Mouse (Mus musculus) embryonic facial prominence, embryonic 11.5 days (tissue): ENCODE measurements around the gene Kif12. TPM values are rescaled to one million over a fixed set of nuclear protein-coding genes. Genes with fewer than 3 reads are reported as not detected.

Experiments used
- ATAC-seq: fragments of 200-750 bp; cut with Nextera tagmentation; replicated peaks from 2 replicates; pipeline ENCODE4 v1.8.0; 2017; ENCODE audit warnings: low read depth; ENCODE audit not compliant: insufficient number of reproducible peaks, low FRiP score, low TSS enrichment
- DNase-seq: peaks from one replicate; pipeline ENCODE4 v3.0.0-alpha.2; 2015; ENCODE audit warnings: low spot score
- H3K27ac ChIP-seq: fragments of 300-500 bp; sonication (generic); replicated peaks from 2 replicates; pipeline ENCODE4 v1.5.1; 2014; ENCODE audit warnings: mild to moderate bottlenecking, low read depth, low read length, control low read depth
- H3K27me3 ChIP-seq: fragments of 300-500 bp; sonication (generic); 2 replicates; pipeline ENCODE4 v1.6.1; 2014; ENCODE audit warnings: mild to moderate bottlenecking, low read length, moderate library complexity, mixed read lengths; ENCODE audit not compliant: control insufficient read depth, insufficient read depth
- H3K36me3 ChIP-seq: fragments of 300-500 bp; sonication (generic); replicated peaks from 2 replicates; pipeline ENCODE4 v1.6.1; 2014; ENCODE audit warnings: low read depth, mild to moderate bottlenecking, low read length, moderate library complexity, mixed read lengths; ENCODE audit not compliant: control insufficient read depth, insufficient read depth
- H3K4me1 ChIP-seq: fragments of 300-500 bp; sonication (generic); 2 replicates; pipeline ENCODE4 v1.6.1; 2014; ENCODE audit warnings: low read length, mixed read lengths; ENCODE audit not compliant: control insufficient read depth, insufficient read depth
- H3K4me2 ChIP-seq: fragments of 300-500 bp; sonication (generic); 2 replicates; pipeline ENCODE4 v1.6.1; 2014; ENCODE audit warnings: low read depth, mild to moderate bottlenecking, control low read depth, low read length, moderate library complexity
- H3K4me3 ChIP-seq: fragments of 300-500 bp; sonication (generic); 2 replicates; pipeline ENCODE4 v1.5.1; 2014; ENCODE audit warnings: low read depth, low read length, control low read depth
- H3K9ac ChIP-seq: fragments of 300-500 bp; sonication (generic); replicated peaks from 2 replicates; pipeline ENCODE4 v1.6.1; 2014; ENCODE audit warnings: mild to moderate bottlenecking, control low read depth, low read length
- H3K9me3 ChIP-seq: fragments of 300-500 bp; sonication (generic); replicated peaks from 2 replicates; pipeline ENCODE4 v1.6.1; 2016; ENCODE audit warnings: mild to moderate bottlenecking, low read length, inconsistent platforms, mixed read lengths; ENCODE audit not compliant: control insufficient read depth
- WGBS: fragments of 180-500 bp; shearing (Covaris S2); extraction: QIAGEN DNeasy Blood & Tissue Kit; methylation state at CpG from one replicate; pipeline ENCODE4 v1.1.7; 2014; 5-methylcytosine and 5-hydroxymethylcytosine counted together
- polyA plus RNA-seq: library from polyadenylated mRNA; unstranded; fragments of >200 nt; fragmentation: Nextera tagmentation; extraction: Ambion mirVana; gene quantifications from 2 replicates; pipeline ENCODE4 v1.2.1, GENCODE M21; 2014

Kif12 gene
- polyA plus RNA-seq, 1 experiment from 2014 or later, result not detected

- DNase-seq (peak; percentile 24), ATAC-seq (peak; percentile 55)
- Histone ChIP-seq H3K27ac (no peak overlapping the region), H3K9ac (no peak overlapping the region), H3K36me3 (no peaks in the 10 kb centered on the region), H3K4me2 (no peak overlapping the region), H3K9me3 (no peaks in the 10 kb centered on the region), H3K27me3 (no peaks in the 10 kb centered on the region), H3K4me3 (no peak overlapping the region), H3K4me1 (no peaks in the 10 kb centered on the region)
- 49% methylated on average over 21 of the region's 21 CpGs for WGBS
Measured at GRCm38 (mm10) chr4:63186281-63186870, 14.4 kb upstream of the Kif12 start.

DNA sequence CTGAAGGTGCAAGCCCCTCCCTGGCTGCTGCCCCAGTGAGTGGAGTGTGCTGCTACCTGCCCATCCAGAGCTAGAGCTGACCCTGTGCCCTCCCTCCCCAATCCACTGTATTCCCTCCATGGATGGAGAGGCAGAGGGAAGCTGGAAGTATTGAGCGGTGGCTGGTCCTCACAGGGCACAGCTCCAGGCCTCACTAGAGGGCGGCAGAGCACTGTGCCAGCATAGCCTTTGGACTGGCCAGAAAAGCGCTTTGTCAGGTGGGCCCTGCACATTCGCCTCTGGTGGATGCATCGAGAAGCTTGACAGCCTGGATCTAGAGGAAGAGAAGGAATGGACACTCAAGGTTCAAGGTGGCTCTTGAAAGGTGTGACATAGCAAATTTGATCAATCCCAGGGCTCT is 9.6 kb upstream of the Kif12 start:
- Histone ChIP-seq H3K36me3 (no peaks in the 10 kb centered on the region), H3K4me3 (no peak overlapping the region), H3K4me1 (no peaks in the 10 kb centered on the region), H3K4me2 (no peak overlapping the region), H3K9me3 (no peaks in the 10 kb centered on the region), H3K9ac (no peak overlapping the region), H3K27ac (no peak overlapping the region), H3K27me3 (no peaks in the 10 kb centered on the region)
- WGBS, result 9% methylated on average over 5 of the region's 5 CpGs
- DNase-seq (peak; percentile 80), ATAC-seq (peak; percentile 81)

DNA sequence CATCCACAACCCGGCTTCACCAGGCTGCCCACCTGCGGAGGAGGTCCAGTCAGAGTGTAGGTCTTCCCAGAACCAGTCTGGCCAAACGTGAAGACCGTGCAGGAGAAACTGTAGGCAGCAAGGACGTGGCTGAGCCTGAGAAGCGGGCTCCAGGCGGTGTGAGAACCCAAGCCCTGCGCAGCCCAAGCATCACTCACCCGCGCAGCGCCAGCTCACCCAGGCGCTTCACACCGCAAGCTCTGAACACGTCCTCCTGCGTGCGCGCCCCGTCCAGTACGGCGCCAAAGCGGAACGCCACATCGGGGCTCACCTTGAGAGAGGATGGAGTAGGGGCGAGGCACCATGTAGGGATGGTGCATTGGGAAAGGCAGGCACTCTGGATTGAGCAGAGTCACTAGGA is 809 bp downstream of the Kif12 start:
- Histone ChIP-seq H3K36me3 (no peaks in the 10 kb centered on the region), H3K27me3 (peaks cover 5% of the 10 kb centered on the region; the same call in 1 of the 2 replicates), H3K4me3 (no peak overlapping the region), H3K9ac (no peak overlapping the region), H3K4me2 (no peak overlapping the region), H3K4me1 (no peaks in the 10 kb centered on the region), H3K27ac (no peak overlapping the region), H3K9me3 (no peaks in the 10 kb centered on the region)
- ATAC-seq, result no peak
- no peak for DNase-seq
- WGBS, result 45% methylated on average over 24 of the region's 24 CpGs

DNA sequence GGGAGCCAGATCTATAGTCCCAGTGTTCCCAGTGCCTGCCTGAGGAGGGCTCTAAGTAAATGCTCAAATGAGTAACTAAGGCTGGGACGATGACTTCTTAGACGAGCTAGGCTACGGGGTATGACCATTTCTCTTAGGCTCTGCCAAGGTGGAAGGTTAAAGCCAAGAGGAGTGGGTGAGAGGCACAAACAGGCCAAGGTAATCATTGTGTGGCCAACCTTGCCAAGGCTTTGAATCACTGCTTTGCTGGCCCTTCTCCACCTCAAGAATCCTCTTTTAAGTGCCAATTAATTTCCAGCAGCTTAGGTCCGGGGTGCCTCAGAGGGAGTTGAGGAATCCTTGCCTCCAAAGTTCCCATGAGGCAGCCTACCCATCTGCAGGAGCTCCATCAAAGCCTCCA is 1.9 kb downstream of the Kif12 start:
- Histone ChIP-seq H3K9ac (no peak overlapping the region), H3K4me1 (no peaks in the 10 kb centered on the region), H3K27ac (no peak overlapping the region), H3K4me3 (no peak overlapping the region), H3K27me3 (peaks cover 5% of the 10 kb centered on the region; the same call in 1 of the 2 replicates), H3K9me3 (no peaks in the 10 kb centered on the region), H3K36me3 (no peaks in the 10 kb centered on the region), H3K4me2 (no peak overlapping the region)
- 85% methylated on average over 4 of the region's 4 CpGs for WGBS
- DNase-seq, result no peak
- no peak for ATAC-seq

DNA sequence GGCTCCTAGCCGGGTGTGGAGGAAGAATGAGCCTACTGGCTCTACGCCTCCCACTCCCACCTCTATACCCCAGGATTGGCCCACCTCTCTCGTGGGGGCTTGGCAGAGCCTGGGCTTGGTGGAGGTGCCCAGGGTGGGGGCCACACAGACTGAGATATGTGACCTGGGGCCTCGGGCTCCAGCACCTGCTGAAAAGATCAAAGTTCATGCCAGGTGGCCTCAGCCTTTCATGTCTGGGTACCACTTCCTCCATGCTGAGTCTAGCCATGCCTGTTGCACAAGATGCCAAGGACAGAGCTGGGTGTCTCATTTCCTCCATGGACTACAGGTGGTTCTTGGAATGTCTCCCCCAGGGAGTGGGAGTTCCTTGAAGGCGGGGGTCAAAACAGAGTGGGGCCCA is 5.6 kb downstream of the Kif12 start:
- H3K4me3 ChIP-seq, result no peak overlapping the region
- ATAC-seq (no peak), DNase-seq (no peak)
- H3K27ac ChIP-seq, result no peak overlapping the region
- H3K4me1 ChIP-seq, result no peaks in the 10 kb centered on the region
- H3K36me3 ChIP-seq, result no peaks in the 10 kb centered on the region
- 0 out of 2 replicates have a peak, but pooled peaks cover under 1% of the 10 kb centered on the region for H3K27me3 ChIP-seq
- 86% methylated on average over 5 of the region's 5 CpGs for WGBS
- H3K4me2 ChIP-seq, result no peak overlapping the region
- no peaks in the 10 kb centered on the region for H3K9me3 ChIP-seq
- no peak overlapping the region for H3K9ac ChIP-seq

DNA sequence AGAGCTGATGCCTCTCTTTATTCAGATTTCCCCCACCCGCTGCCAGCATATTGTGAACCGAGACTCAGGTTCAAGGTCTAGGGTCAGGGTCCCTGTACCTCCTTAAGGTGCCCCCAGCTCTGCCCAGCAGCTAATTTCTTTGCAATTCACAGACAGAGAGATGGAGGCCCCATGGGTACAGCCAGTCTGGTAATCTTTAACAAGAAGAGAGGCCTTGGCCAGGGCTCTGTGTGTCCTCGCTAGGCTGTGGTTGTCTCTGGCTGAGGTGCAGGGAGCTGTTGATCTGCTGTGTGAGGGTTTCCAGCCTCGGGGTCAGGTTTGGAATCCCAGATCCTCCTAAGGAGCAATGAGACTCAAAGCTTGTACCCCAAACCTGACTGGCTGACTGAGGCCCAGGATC is 6.3 kb downstream of the Kif12 start:
- DNase-seq, result no peak
- Histone ChIP-seq H3K9ac (no peak overlapping the region), H3K9me3 (no peaks in the 10 kb centered on the region), H3K27me3 (no peaks in the 10 kb centered on the region), H3K36me3 (no peaks in the 10 kb centered on the region), H3K4me3 (no peak overlapping the region), H3K4me1 (no peaks in the 10 kb centered on the region), H3K4me2 (no peak overlapping the region), H3K27ac (no peak overlapping the region)
- 87% methylated on average over 4 of the region's 4 CpGs for WGBS
- ATAC-seq, result no peak

DNA sequence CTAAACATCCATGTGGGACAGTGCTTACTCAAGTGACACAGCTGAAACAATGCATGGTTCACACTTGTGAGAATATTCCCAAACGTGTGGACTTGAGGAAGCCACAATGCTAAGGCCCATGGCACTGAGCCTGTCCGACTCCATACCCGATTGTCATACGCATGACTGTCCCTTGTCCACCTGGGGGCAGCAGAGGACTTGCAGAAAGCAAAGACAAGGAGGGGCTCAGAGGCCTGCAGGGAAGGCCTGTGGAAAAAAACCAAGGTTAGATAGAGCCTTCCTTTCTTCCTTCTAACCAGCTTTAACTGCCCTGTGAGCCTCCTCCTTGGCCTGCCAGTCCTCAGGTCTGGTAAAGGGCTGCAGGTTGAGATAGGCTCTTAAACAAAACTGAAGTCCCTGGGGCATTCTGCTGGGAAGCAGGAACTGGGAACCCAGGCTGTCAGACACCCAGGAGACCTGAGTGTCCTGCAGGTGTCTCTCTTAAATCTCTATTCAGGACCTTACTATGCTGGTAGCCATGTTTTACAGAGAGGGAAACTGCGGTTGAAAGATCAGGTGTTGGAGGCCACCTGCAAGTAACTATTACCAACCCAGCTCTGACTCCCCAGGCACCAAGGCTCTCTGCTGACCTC is 12.9 kb downstream of the Kif12 start:
- Histone ChIP-seq H3K4me2 (no peak overlapping the region), H3K9ac (no peak overlapping the region; the same call in 1 of the 2 replicates), H3K4me3 (no peak overlapping the region), H3K27me3 (no peaks in the 10 kb centered on the region), H3K9me3 (no peaks in the 10 kb centered on the region), H3K36me3 (no peaks in the 10 kb centered on the region), H3K4me1 (no peaks in the 10 kb centered on the region), H3K27ac (no peak overlapping the region)
- 22% methylated on average over 5 of the region's 5 CpGs for WGBS
- DNase-seq (peak; percentile 90), ATAC-seq (peak; percentile 35; the same call in 1 of the 2 replicates)

GRCm38 (mm10) chr4:63158192-63158591 is 13.7 kb downstream of the Kif12 start:
- no peak overlapping the region for H3K4me3 ChIP-seq
- no peaks in the 10 kb centered on the region for H3K4me1 ChIP-seq
- no peak overlapping the region for H3K27ac ChIP-seq
- H3K9ac ChIP-seq, result no peak overlapping the region
- 81% methylated on average over 7 of the region's 7 CpGs for WGBS
- H3K36me3 ChIP-seq, result no peaks in the 10 kb centered on the region
- DNase-seq (no peak), ATAC-seq (0 out of 2 replicates have a peak, but pooled peaks have one; percentile 10)
- H3K27me3 ChIP-seq, result no peaks in the 10 kb centered on the region
- no peaks in the 10 kb centered on the region for H3K9me3 ChIP-seq
- no peak overlapping the region for H3K4me2 ChIP-seq
